Mouse (Mus musculus) layer of hippocampus, postnatal 25 days (tissue): ENCODE measurements at regions not wholly inside any gene's neighbourhood (a gene's known extent, or its start where the extent isn't known, plus 50 kb on each side); places are given as distances from the start of the nearest gene placed in this dataset.

Experiments
- DNase-seq, 2 experiments: peaks; one replicate each; pipeline ENCODE4 v3.0.0; 2022; ENCODE audit warnings: mixed read lengths in 2 of 2, low spot score in 1 of 2; ENCODE audit errors: extremely low spot score in 1 of 2

DNA sequence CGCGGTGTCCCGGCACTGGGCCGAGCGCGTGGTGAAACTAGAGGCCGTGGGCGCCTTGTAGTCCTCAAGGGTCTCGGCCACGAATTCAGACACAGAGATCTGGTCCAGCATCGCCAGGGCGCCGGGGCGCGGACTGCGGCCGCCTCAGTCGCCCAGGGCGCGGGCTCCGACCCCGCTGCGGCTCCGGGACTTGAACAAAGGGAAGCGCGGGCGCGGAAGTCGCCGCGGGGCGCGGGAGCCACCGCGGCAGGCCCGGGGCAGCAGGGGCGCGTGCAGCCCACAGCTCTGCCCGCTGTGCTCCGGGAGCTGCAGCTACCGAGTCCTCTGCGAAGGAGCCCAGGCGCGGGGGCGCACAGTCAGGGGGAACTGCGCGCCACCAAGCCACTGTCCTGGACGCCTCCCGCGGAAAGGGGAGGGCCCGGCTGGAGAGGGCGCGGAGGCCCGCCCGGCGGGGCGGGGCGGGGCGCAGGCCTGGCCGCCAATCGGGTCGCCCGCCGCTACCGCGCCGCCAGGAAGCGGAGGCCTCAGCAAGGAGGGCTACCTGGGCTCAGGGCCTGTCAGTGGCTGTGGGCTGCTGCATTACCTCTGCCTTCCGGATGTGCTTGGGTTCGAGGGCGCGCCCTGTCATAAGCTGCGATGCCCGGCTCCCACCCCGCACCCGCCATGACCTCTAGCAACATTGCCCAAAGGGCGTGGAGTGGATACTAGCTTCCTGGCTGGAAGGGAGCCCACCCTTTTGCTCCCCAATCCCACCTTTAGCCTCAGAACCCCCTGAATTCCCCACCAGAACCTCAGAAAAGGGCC, 155.2 kb upstream of the 9030624G23Rik start:
- peak; percentile 2 to 7 for DNase-seq
